Mouse (Mus musculus) cerebellum, postnatal 36 days (tissue): ENCODE results near the gene Mgp.

Source experiments
- DNase-seq, 2 experiments: peaks; one replicate each; pipeline ENCODE4 v3.0.0; 2021 to 2022; ENCODE audit warnings: mixed read lengths in 2 of 2

Gene Mgp

GRCm38 (mm10) chr6:136875670-136876069, at the start of gene Mgp:
Mgp (minus strand) TSS chr6:136875823.
- DNase-seq: no peak

- no peak for DNase-seq
Observed at GRCm38 (mm10) chr6:136925049-136925448, 49.4 kb upstream of the Mgp start.

GRCm38 (mm10) chr6:136923532-136923931, 47.9 kb upstream of the Mgp start, which contains the start of gene Pde6h:
Pde6h (plus strand) TSS chr6:136923832.
- no peak for DNase-seq

- no peak for DNase-seq
Observed at GRCm38 (mm10) chr6:136922871-136923270, 47.2 kb upstream of the Mgp start.

- DNase-seq: no peak
Observed at GRCm38 (mm10) chr6:136922080-136922479, 46.5 kb upstream of the Mgp start, which contains the start of gene Erp27. Erp27 (minus strand) TSS chr6:136922180.

GRCm38 (mm10) chr6:136921601-136922000, 46.0 kb upstream of the Mgp start:
- DNase-seq: no peak

- peak; percentile 39 to 69 for DNase-seq
Observed at GRCm38 (mm10) chr6:136920320-136921257, 45.0 kb upstream of the Mgp start.

- no peak for DNase-seq
Observed at GRCm38 (mm10) chr6:136917885-136918284, 42.3 kb upstream of the Mgp start.

- DNase-seq: no peak
Observed at GRCm38 (mm10) chr6:136915721-136916395, 40.2 kb upstream of the Mgp start.

- no peak for DNase-seq
Observed at GRCm38 (mm10) chr6:136914234-136914633, 38.6 kb upstream of the Mgp start.

- DNase-seq: no peak
Observed at GRCm38 (mm10) chr6:136913384-136914126, 37.9 kb upstream of the Mgp start.

- DNase-seq: no peak
Observed at GRCm38 (mm10) chr6:136912751-136913265, 37.2 kb upstream of the Mgp start.

GRCm38 (mm10) chr6:136910247-136910890, 34.7 kb upstream of the Mgp start:
- no peak for DNase-seq

- no peak for DNase-seq
Observed at GRCm38 (mm10) chr6:136906937-136907293, 31.3 kb upstream of the Mgp start.

GRCm38 (mm10) chr6:136906283-136906936, 30.8 kb upstream of the Mgp start:
- DNase-seq: no peak

GRCm38 (mm10) chr6:136903885-136904470, 28.4 kb upstream of the Mgp start:
- no peak for DNase-seq

GRCm38 (mm10) chr6:136902527-136902926, 26.9 kb upstream of the Mgp start:
- no peak for DNase-seq

GRCm38 (mm10) chr6:136901010-136901409, 25.4 kb upstream of the Mgp start:
- DNase-seq: no peak

GRCm38 (mm10) chr6:136900369-136901009, 24.9 kb upstream of the Mgp start:
- no peak for DNase-seq

GRCm38 (mm10) chr6:136898954-136899353, 23.3 kb upstream of the Mgp start:
- no peak for DNase-seq

GRCm38 (mm10) chr6:136898222-136898621, 22.6 kb upstream of the Mgp start:
- DNase-seq: no peak
